Mouse (Mus musculus) ovary, adult 18-20 months (tissue): ENCODE measurements around the gene Gse1.

ENCODE experiments used
- DNase-seq: peaks from one replicate; pipeline ENCODE4 v3.0.0; 2022; ENCODE audit warnings: low spot score, mixed read lengths

Gene Gse1

GRCm38 (mm10) chr8:120484460-120484859, 256.2 kb downstream of the Gse1 start:
- DNase-seq, result no peak

GRCm38 (mm10) chr8:120485116-120485515, 256.9 kb downstream of the Gse1 start:
- DNase-seq, result no peak

DNA sequence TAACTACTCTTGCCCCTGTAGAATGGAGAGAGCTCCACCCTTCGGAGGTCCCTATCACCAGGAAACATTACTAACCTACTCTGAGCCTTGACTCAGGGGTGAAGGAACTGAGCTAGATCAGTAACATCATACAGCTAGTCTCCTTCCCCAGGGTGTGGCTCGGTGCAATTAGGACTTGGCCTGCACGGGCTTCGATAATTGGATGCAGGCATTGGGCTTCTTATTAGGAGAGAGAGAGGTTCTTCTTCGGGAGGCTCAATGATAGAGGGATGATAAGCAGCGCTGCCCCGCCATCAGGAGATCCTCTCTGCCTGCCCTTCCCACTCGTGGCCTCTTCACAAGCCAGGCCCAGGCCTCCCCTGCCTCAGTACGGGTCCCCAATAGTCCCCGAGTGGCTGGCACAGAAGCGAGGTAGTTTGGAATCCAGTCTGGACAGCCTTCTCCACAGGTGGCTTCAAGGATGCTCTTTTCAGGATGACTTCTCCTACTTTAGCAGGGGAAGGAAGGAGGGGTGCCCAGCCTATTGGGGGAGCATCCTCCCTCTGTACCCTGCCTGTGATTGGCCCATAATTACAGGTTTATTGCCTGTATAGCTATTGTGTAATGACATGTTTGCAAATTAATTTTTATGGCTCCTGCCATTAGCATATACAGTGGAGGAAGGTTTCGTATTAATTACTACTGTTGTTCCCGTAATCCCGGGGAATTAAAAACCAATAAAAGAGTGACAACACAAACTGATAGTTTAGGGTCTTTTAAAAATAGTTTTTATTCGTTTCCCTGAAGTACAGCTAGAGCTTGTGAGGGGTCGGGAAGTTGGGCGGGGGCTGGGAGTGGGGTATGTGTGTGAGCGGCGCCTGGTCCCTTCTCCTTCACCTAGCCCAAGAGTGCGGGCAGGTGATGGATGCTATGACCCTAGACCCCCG, 257.6 kb downstream of the Gse1 start:
- no peak for DNase-seq

DNA sequence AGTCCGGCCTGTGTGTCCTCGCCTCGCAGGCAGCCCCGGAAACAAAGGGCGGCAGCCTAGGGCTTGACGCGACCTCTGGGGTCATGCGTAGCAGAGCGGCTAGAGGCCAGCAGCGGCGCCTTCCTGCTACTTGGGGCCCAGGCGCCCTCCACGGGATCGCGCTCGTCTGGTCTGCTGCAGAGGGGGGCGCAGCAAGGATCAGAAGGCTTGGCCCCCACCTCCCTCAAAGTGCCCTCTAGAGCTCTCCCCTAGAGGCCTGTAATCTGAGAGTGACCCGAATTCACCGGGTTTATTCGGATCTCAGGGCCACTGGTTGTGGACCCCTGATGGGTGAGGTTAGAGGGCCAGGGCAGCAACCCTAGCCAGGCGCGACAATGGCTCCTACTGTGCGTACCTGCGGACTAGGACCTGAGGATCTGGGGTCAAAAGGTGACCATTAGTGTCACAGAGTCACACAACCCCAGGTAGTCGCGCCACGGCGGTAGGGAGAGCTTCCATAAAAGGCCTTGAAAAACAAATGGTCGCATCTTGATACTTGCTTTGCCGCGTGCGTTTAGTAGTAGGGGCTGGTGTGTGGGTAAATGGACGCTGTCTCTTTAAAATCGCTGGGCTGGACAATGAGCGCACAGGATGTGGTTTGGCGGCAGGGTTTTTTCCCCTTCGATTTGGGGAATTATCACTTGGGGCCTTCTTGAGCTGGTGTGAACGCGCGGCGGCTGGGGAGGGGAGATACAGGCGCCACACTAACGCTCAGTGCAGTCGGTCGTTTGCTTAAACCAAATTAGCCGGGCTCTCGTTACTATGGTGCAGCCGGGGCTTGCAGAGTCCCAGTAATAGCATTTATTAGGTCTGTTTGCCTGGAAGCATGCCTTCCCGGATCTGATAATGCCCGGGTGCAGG, 258.5 kb downstream of the Gse1 start:
- DNase-seq, result no peak

- no peak for DNase-seq
Measured at GRCm38 (mm10) chr8:120487377-120487728, 259.1 kb downstream of the Gse1 start.

GRCm38 (mm10) chr8:120487729-120488510, 259.7 kb downstream of the Gse1 start:
- peak; percentile 37 for DNase-seq

DNA sequence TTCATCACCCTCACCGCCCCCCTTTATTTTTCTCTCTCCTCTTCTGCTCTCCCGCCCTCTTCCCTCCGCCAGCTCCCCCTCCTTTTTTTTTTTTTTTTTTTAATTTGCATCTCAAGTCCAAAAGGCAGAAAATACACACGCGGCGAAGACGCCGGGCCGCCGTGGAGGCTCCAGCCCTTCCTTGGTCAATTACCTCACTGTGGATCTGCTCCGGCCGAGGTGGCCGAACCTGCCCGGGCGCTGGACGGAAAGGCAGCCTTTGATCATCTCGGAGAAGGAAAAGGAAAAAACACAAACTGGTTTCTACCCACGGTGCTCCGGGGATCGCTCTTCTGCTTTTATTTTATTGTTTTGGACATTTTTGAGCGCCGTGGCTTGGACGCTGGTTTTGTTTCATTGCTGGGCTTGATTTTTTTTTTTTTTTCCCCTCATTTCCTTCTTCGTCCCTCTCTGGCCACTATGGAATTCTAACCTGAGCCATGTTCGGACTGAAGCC, 260.4 kb downstream of the Gse1 start:
- no peak for DNase-seq

- DNase-seq, result no peak
Measured at GRCm38 (mm10) chr8:120489142-120489754, 261.0 kb downstream of the Gse1 start.

- DNase-seq, result no peak
Measured at GRCm38 (mm10) chr8:120489771-120490281, 261.6 kb downstream of the Gse1 start.

DNA sequence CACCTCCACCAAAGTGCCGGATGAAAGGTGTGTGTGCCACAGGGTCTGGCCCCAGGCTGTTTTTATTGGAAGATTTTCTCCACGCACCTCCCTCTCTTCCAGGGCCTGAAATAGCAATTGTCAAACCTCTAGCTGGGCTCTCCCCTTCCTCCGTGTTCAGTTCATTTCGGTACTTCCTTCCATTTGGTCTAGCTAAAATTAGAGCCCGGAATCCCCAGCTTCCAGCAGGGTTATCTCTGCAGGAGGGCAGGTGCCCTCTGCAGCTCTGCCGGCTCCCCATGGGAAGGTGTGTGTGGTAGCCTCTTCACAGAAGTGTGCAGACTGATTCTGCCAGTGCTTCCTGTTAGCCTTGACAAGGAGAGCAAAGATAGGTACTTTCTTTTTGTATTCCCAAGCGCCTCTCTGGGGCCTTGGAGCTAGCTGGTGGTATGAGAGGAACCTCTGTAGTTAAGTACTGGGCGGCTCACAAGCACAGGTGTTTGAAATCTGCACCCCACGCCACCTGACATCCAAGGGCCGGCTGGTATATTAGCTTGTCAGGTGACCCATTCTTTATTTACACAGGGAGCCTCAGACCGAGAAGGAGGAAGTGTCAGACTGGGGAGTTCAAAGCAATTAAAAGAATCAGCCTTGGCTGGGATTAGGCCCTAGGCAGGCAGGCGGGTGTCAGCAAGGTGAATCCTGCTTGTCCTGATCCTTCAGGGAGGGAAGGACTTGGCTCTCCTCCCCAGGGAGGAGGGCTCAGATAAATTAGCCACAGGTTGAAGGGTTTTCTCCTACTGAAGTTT, 262.3 kb downstream of the Gse1 start:
- DNase-seq, result no peak

DNA sequence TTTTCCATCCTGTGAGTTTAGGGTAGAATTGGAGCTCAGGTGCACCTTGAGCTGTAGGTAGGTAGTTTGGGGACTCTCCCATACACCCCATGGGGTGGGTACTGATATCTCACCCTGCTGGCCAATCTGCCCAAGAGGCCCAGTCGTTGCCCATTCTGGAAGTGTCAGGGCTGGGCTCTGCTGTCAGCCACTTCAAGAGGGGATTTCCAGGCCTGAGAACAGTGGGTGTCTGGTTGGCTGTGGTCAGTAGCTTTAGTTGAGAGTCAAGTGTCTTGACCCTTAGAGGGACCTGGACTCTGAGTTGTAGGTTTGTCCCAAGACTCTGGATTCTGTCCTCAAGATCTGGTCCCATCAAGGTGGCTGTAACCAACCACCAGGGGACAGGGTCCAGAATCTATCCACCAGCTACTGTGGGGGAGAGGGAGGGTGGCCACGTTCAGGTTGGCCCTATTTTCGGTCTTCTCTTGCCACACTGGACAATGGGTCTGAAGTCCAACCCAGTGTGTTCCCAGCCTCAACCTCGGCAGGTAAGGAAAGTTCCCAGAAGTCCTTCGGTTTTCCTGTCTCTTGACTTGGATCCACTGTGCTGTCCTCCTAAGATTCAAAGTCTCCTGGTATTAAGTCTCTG, 263.0 kb downstream of the Gse1 start:
- no peak for DNase-seq

GRCm38 (mm10) chr8:120492193-120492880, 264.1 kb downstream of the Gse1 start:
- no peak for DNase-seq

GRCm38 (mm10) chr8:120492881-120493220, 264.6 kb downstream of the Gse1 start:
- DNase-seq, result no peak

DNA sequence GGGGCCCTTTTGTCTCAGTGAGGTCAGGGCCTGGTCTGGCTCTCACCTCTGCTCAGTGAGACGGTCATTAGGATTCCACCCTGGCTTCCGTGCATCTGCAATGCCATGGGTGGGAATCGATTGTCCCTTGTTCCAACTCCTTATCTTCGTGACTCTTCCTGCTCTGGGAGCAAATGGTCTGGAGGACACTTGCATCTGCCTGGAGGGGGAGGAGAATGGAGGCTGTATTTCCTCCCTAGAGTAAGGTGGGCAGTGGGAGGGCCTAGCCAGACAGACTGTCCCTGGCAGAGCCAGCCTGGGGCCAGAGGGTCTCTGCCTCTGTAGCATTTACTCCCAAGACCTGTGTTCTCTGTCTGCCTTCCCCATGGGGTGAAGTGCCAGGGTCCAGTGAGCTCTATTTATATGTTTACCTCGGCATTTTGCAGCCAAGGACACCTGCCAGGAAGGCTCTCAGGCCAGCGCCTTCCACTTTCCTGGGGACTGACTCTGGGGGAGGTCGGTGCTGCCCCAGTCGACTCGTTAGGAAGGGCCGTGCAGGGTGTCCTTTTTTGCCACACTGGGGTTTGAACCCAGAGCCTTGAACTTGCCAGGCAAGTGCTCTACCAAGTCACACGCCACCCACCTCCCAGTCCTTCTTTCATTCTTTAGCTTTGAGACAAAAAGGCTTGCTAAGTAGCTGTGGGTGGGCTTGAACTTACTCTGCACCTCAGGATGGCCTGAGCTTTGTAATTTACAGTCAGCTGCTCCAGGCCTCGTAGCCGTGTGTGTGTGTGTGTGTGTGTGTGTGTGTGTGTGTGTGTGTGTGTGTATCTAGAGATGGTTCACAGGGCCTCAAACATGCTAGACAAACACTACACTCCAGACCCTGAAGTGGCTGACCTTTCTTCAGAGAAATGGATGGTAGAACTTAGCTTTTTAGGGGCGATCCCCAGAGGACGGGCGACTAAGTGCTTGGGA, 265.5 kb downstream of the Gse1 start:
- DNase-seq, result no peak

- peak; percentile 53 for DNase-seq
Measured at GRCm38 (mm10) chr8:120494903-120495302, 266.6 kb downstream of the Gse1 start.

DNA sequence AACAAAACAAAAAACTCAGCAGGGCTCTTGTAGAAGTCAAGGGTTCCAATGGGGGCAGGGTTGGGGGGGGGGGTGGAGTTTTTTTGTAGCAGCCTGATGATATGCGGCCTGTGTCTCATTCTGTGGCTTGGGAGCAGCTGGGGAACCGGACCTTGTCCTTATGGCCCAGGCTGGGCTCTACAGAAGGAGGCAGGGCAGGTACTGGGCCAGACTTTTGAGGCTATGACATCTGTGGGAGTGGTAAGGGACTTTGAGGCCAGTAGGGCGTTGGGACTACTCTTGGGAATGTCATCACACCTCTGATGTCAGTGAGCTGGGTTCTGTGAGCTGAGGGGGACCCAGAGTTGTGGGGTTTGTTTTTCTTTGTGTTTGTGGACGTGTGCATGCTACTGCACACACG, 267.2 kb downstream of the Gse1 start:
- DNase-seq, result no peak

DNA sequence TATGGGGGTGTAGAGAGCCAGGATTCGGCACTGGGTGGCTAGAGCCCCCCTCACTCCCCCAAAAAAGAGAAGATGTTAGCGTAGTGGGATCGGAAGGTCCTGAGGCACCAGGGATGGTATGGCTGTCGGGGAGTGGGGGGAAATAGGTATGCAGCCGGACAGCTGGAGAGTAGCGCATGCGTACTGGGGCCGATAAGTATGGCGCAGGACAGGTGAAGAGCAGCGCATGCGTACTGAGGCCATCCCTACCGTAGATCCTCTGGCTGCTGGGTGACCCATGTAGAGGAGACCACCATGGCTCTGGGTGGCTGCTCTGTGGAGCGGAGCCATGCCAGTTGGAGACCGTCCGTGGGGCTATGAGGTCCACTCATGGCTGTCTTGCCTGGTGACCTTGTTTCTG, 268.2 kb downstream of the Gse1 start:
- DNase-seq, result no peak

- DNase-seq, result no peak
Measured at GRCm38 (mm10) chr8:120497503-120497946, 269.3 kb downstream of the Gse1 start.
